Mouse (Mus musculus): ENCODE data around the gene Hexim2. TPM values are rescaled to one million over a fixed set of nuclear protein-coding genes. Genes with fewer than 3 reads are reported as not detected.

Hexim2 gene
- polyA plus RNA-seq, 1 experiment from 2014 or later, result 3.5 TPM

- Histone ChIP-seq H3K9me3 (ENCODE audit: control insufficient read depth) (no peaks in the 10 kb centered on the region), H3K27ac (ENCODE audit: low read depth, low read length) (no peak overlapping the region), H3K9ac (ENCODE audit: low read depth, low read length) (no peak overlapping the region), H3K4me1 (replicated peaks; ENCODE audit: control insufficient read depth, insufficient read depth, low read length) (peaks cover 24% of the 10 kb centered on the region), H3K36me3 (ENCODE audit: control insufficient read depth, insufficient read depth) (peaks cover 11% of the 10 kb centered on the region; the same call in 1 of the 2 replicates), H3K4me3 (ENCODE audit: low read depth, low read length) (no peak overlapping the region), H3K4me2 (replicated peaks; ENCODE audit: low read depth) (0 out of 2 replicates have a peak overlapping the region, but pooled peaks have one; percentile 93), H3K27me3 (replicated peaks; ENCODE audit: control insufficient read depth, insufficient read depth, low read length) (peaks cover under 1% of the 10 kb centered on the region; the same call in 1 of the 2 replicates)
- 66% methylated on average over 4 of the region's 4 CpGs for WGBS
- TF ChIP-seq CTCF (IDR thresholded peaks at IDR 0.05; ENCODE audit: low read depth), result no peak
- no peak for ATAC-seq
Observed at GRCm38 (mm10) chr11:103106386-103106785, 25.8 kb upstream of the Hexim2 start.

- H3K9me3 ChIP-seq (ENCODE audit: control insufficient read depth), result no peaks in the 10 kb centered on the region
- ATAC-seq, result no peak
Observed at GRCm38 (mm10) chr11:103111301-103111700, 20.9 kb upstream of the Hexim2 start.

GRCm38 (mm10) chr11:103111881-103112551 lies 20.2 kb upstream of the Hexim2 start:
- ATAC-seq, result peak; percentile 14; the same call in 1 of the 2 replicates
- Histone ChIP-seq H3K4me2 (replicated peaks; ENCODE audit: low read depth) (peak overlapping the region; percentile 78), H3K27ac (ENCODE audit: low read depth, low read length) (peak overlapping the region; percentile 15; the same call in 1 of the 2 replicates), H3K9ac (ENCODE audit: low read depth, low read length) (peak overlapping the region; percentile 51), H3K36me3 (ENCODE audit: control insufficient read depth, insufficient read depth) (no peaks in the 10 kb centered on the region; the same call in 1 of the 2 replicates), H3K4me1 (replicated peaks; ENCODE audit: control insufficient read depth, insufficient read depth, low read length) (peaks cover 7% of the 10 kb centered on the region; the same call in 1 of the 2 replicates), H3K4me3 (ENCODE audit: low read depth, low read length) (peak overlapping the region; percentile 40), H3K9me3 (ENCODE audit: control insufficient read depth) (no peaks in the 10 kb centered on the region), H3K27me3 (replicated peaks; ENCODE audit: control insufficient read depth, insufficient read depth, low read length) (no peaks in the 10 kb centered on the region)
- 3% methylated on average over 28 of the region's 28 CpGs for WGBS
- no peak for TF ChIP-seq CTCF (IDR thresholded peaks at IDR 0.05; ENCODE audit: low read depth)

More at GRCm38 (mm10) chr11:103111301-103111700, 20.9 kb upstream of the Hexim2 start:
- peak overlapping the region; percentile 40; the same call in 1 of the 2 replicates for H3K4me3 ChIP-seq (ENCODE audit: low read depth, low read length)
- peak overlapping the region; percentile 78 for H3K4me2 ChIP-seq (replicated peaks; ENCODE audit: low read depth)
- H3K36me3 ChIP-seq (ENCODE audit: control insufficient read depth, insufficient read depth), result peaks cover 2% of the 10 kb centered on the region; the same call in 1 of the 2 replicates
- no peak overlapping the region; the same call in 1 of the 2 replicates for H3K9ac ChIP-seq (ENCODE audit: low read depth, low read length)
- no peaks in the 10 kb centered on the region for H3K27me3 ChIP-seq (replicated peaks; ENCODE audit: control insufficient read depth, insufficient read depth, low read length)
- peaks cover 7% of the 10 kb centered on the region; the same call in 1 of the 2 replicates for H3K4me1 ChIP-seq (replicated peaks; ENCODE audit: control insufficient read depth, insufficient read depth, low read length)
- H3K27ac ChIP-seq (ENCODE audit: low read depth, low read length), result no peak overlapping the region
- TF ChIP-seq CTCF (IDR thresholded peaks at IDR 0.05; ENCODE audit: low read depth), result no peak
- WGBS, result 34% methylated on average over 10 of the region's 10 CpGs

GRCm38 (mm10) chr11:103112552-103112912 lies 19.7 kb upstream of the Hexim2 start:
- no peak for TF ChIP-seq CTCF (IDR thresholded peaks at IDR 0.05; ENCODE audit: low read depth)
- Histone ChIP-seq H3K4me3 (ENCODE audit: low read depth, low read length) (peak overlapping the region; percentile 40; the same call in 1 of the 2 replicates), H3K27me3 (replicated peaks; ENCODE audit: control insufficient read depth, insufficient read depth, low read length) (no peaks in the 10 kb centered on the region), H3K9ac (ENCODE audit: low read depth, low read length) (peak overlapping the region; percentile 51), H3K9me3 (ENCODE audit: control insufficient read depth) (no peaks in the 10 kb centered on the region), H3K4me1 (replicated peaks; ENCODE audit: control insufficient read depth, insufficient read depth, low read length) (peaks cover 7% of the 10 kb centered on the region; the same call in 1 of the 2 replicates), H3K4me2 (replicated peaks; ENCODE audit: low read depth) (peak overlapping the region; percentile 78), H3K36me3 (ENCODE audit: control insufficient read depth, insufficient read depth) (no peaks in the 10 kb centered on the region; the same call in 1 of the 2 replicates), H3K27ac (ENCODE audit: low read depth, low read length) (peak overlapping the region; percentile 15; the same call in 1 of the 2 replicates)
- WGBS, result 38% methylated on average over 9 of the region's 9 CpGs
- ATAC-seq, result no peak

- 61% methylated on average over 12 of the region's 12 CpGs for WGBS
- H3K27me3 ChIP-seq (replicated peaks; ENCODE audit: control insufficient read depth, insufficient read depth, low read length), result no peaks in the 10 kb centered on the region
- TF ChIP-seq CTCF (IDR thresholded peaks at IDR 0.05; ENCODE audit: low read depth), result no peak
- no peaks in the 10 kb centered on the region for H3K9me3 ChIP-seq (ENCODE audit: control insufficient read depth)
- H3K9ac ChIP-seq (ENCODE audit: low read depth, low read length), result no peak overlapping the region
- H3K4me1 ChIP-seq (replicated peaks; ENCODE audit: control insufficient read depth, insufficient read depth, low read length), result peaks cover 7% of the 10 kb centered on the region; the same call in 1 of the 2 replicates
- H3K4me2 ChIP-seq (replicated peaks; ENCODE audit: low read depth), result no peak overlapping the region
- H3K36me3 ChIP-seq (ENCODE audit: control insufficient read depth, insufficient read depth), result no peaks in the 10 kb centered on the region
- H3K4me3 ChIP-seq (ENCODE audit: low read depth, low read length), result no peak overlapping the region
- no peak overlapping the region for H3K27ac ChIP-seq (ENCODE audit: low read depth, low read length)
- no peak for ATAC-seq
Observed at GRCm38 (mm10) chr11:103113005-103113404, 19.2 kb upstream of the Hexim2 start.

GRCm38 (mm10) chr11:103113771-103114170 lies 18.5 kb upstream of the Hexim2 start:
- ATAC-seq, result no peak

More at GRCm38 (mm10) chr11:103113771-103114170, 18.5 kb upstream of the Hexim2 start:
- WGBS, result 65% methylated on average over 4 of the region's 4 CpGs
- no peaks in the 10 kb centered on the region for H3K27me3 ChIP-seq (replicated peaks; ENCODE audit: control insufficient read depth, insufficient read depth, low read length)
- no peaks in the 10 kb centered on the region for H3K36me3 ChIP-seq (ENCODE audit: control insufficient read depth, insufficient read depth)
- peaks cover 7% of the 10 kb centered on the region; the same call in 1 of the 2 replicates for H3K4me1 ChIP-seq (replicated peaks; ENCODE audit: control insufficient read depth, insufficient read depth, low read length)
- no peak overlapping the region for H3K27ac ChIP-seq (ENCODE audit: low read depth, low read length)
- H3K4me3 ChIP-seq (ENCODE audit: low read depth, low read length), result no peak overlapping the region
- H3K9me3 ChIP-seq (ENCODE audit: control insufficient read depth), result no peaks in the 10 kb centered on the region
- no peak overlapping the region for H3K9ac ChIP-seq (ENCODE audit: low read depth, low read length)
- H3K4me2 ChIP-seq (replicated peaks; ENCODE audit: low read depth), result no peak overlapping the region
- no peak for TF ChIP-seq CTCF (IDR thresholded peaks at IDR 0.05; ENCODE audit: low read depth)
